Mouse (Mus musculus) c-Kit-positive CD71-negative TER-119-negative erythroid progenitor cells, embryonic 14.5 days (primary cell): ENCODE data around the gene Phf10.
"Not testable (repeated sequence)": the region's sequence is repeated elsewhere in the genome, so short reads cannot be mapped to it uniquely, and the experiment has no call there.

Source experiments
- DNase-seq: peaks from one replicate; pipeline ENCODE4 v3.0.0-alpha.2; 2013; ENCODE audit warnings: low read depth

The Phf10 gene

GRCm38 (mm10) chr17:14960951-14961556 lies at the start of gene Phf10:
TSS of gene Phf10 (minus strand) at chr17:14961273.
- DNase-seq = not testable (repeated sequence)

DNA sequence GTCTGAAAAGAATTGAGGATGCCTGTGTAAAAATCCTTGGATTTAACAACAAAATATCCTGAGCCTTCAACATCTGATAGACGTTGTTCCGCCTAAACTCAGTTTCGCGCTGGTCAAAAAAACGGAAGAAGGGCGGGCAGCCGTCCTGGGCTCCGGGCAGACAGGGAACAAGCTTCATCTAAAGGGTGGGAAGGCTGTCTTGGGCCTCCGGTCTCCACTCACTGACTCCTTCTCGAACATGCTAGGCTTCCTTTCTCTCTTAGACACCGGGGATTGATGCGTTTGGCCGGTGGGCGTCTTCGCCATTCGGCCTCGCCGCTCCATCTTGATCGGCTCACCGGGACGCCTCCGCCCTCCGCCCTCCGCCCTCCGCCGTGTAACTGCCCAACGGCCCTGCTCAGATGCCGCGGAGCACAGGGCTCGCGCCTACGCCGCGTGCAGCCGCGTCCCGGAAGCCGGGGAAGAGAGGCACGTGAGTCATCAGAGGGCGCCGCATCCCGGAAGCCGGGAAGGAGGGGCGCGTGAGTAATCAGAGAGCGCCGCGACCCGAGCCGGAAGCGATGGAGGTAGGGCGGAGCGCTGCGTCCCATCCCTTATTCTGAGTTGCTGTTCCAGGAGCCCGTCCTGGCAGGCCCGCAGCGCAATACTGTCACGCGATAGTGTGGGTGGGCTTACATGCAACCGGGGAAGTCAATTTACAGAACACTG lies 48.8 kb upstream of the Phf10 start, which contains the start of gene Gm3435:
TSS of gene Gm3435 (plus strand) at position 471 of the 708 bp plus-strand sequence.
- not testable (repeated sequence) for DNase-seq

GRCm38 (mm10) chr17:15009088-15009487 lies 48.0 kb upstream of the Phf10 start:
- not testable (repeated sequence) for DNase-seq

- not testable (repeated sequence) for DNase-seq
Measured at GRCm38 (mm10) chr17:15000047-15000446, 39.0 kb upstream of the Phf10 start.

DNA sequence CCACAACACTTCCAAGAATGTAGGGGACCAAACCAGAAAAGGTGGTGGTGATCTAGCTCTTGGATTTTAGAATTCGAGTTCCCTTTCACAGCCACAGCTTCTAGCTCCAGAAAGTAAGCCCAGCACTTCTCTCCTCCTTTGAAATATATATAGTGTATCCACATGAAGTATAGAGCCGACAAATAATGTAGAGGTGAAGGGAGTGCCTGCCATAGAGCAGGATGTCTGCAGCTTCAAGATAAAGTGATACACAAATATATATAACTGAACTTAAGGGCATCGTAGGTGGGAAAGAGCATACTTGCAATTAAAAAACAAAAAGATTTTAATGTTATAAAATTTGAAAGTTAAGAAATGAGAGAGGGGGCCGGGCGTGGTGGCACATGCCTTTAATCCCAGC lies 33.1 kb upstream of the Phf10 start:
- DNase-seq = not testable (repeated sequence)

DNA sequence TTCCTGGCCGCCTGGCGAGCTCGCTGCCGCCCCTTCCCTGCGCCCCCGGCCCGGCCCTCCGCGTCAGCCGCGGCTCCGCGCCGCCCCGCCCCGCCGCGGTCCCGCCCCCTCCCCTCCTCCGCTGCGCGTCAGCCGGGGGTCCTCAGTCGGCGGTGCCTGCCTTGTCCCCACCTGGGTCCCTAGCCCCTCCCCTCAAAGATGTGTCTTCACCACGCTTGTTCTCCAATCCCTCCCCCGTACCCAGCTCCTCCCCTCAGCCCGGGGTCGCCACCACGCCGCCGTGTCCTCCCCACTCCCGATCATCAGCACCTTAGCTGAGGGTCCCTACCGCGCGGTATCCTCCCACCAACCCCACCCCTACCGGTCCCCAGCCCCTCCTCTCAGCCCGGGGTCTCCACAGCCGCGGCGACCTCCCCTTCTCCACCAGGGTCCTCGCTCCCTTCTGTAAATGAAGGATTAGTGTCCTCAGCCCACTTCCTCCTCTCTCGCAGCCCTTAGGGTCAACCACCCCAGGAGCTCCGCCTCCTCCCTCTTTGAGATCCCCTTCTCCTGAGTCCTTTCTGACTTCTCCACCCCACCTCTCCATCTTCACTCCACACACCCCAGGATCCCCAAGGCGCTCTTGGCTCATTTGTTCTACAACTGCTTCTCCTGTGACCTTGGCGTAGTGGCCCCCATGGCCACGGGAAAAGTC lies 32.2 kb upstream of the Phf10 start:
- DNase-seq = not testable (repeated sequence)

- not testable (repeated sequence) for DNase-seq
Measured at GRCm38 (mm10) chr17:14992522-14993138, 31.6 kb upstream of the Phf10 start.

GRCm38 (mm10) chr17:14990116-14990702 lies 29.1 kb upstream of the Phf10 start:
- not testable (repeated sequence) for DNase-seq

DNA sequence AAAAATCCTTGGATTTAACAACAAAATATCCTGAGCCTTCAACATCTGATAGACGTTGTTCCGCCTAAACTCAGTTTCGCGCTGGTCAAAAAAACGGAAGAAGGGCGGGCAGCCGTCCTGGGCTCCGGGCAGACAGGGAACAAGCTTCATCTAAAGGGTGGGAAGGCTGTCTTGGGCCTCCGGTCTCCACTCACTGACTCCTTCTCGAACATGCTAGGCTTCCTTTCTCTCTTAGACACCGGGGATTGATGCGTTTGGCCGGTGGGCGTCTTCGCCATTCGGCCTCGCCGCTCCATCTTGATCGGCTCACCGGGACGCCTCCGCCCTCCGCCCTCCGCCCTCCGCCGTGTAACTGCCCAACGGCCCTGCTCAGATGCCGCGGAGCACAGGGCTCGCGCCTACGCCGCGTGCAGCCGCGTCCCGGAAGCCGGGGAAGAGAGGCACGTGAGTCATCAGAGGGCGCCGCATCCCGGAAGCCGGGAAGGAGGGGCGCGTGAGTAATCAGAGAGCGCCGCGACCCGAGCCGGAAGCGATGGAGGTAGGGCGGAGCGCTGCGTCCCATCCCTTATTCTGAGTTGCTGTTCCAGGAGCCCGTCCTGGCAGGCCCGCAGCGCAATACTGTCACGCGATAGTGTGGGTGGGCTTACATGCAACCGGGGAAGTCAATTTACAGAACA lies 17.4 kb upstream of the Phf10 start, which contains the start of the genes 9030025P20Rik and Gm3417:
TSS of gene 9030025P20Rik (plus strand) at position 107 of the 677 bp plus-strand sequence.
TSS of gene Gm3417 (minus strand) at position 429 of the 677 bp plus-strand sequence.
- not testable (repeated sequence) for DNase-seq

GRCm38 (mm10) chr17:14977718-14978361 lies 16.8 kb upstream of the Phf10 start:
- DNase-seq = not testable (repeated sequence)

- not testable (repeated sequence) for DNase-seq
Measured at GRCm38 (mm10) chr17:14968373-14968913, 7.4 kb upstream of the Phf10 start.

GRCm38 (mm10) chr17:14961557-14962154 lies 583 bp upstream of the Phf10 start:
- DNase-seq = not testable (repeated sequence)

DNA sequence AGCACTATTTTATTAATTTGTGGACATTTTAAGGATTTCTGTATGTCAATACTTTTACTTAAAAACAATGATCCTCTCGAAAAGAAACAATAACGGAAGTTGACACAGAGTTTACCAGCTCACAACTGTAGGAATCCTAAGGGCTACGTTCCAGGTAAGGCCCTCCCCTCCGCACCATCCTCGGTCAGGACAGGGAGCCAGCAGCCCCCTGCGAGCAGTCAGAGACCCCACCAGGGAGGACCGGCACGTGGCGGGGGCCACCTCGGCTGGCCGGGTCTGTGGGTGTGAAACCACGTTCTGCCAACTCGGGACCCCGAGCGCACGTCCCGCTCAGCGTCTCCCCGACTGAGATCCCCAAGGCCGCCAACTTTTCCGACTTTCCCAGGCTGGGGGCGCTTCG lies 553 bp downstream of the Phf10 start:
- DNase-seq = no peak

GRCm38 (mm10) chr17:14959979-14960378 lies 1.1 kb downstream of the Phf10 start:
- no peak for DNase-seq

- no peak for DNase-seq
Measured at GRCm38 (mm10) chr17:14958686-14959327, 2.3 kb downstream of the Phf10 start.

GRCm38 (mm10) chr17:14953452-14953851 lies 7.6 kb downstream of the Phf10 start:
- DNase-seq = no peak

DNA sequence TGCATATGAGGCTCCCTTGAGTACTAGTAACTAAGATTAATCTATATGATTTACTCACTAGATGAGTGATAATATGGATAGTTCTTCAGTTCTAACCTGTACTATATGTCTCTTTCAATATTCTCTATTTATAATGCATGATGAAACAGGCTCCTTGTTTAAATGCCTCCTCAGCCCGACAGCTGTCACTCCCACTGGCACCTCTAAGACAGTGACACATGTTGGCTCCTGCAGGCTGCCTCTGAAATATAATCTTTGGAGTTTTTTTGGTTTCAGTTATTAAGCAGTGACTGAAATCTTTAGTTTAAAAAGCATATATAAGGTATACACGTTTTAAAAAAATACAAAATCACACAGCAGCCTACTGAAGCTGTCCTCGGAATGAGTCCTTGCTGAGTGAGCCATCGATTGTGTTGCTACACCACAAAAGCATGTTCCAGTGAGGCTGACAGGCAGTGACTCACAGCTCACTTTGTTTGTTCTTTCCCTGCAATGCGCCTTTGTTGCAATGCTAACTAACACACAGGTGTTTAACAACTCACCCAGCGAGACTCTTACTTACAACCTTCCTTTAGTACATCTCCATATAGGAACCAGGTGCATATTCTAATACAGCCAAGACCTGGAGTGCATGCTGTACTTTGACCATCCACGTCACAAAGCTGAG lies 11.8 kb downstream of the Phf10 start:
- DNase-seq = no peak

- DNase-seq = no peak
Measured at GRCm38 (mm10) chr17:14944551-14944950, 16.5 kb downstream of the Phf10 start.

DNA sequence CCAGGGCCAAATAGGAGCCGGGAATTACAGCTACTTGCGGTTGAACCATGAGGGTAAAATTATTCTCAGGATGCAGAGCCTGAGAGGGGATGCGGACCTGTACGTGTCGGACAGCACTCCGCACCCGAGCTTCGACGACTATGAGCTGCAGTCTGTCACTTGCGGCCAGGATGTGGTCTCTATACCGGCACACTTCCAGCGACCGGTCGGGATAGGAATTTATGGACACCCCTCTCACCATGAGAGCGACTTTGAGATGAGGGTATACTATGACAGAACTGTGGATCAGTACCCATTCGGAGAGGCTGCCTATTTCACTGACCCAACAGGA lies 17.4 kb downstream of the Phf10 start:
- DNase-seq = no peak
